Mouse (Mus musculus) induced T-regulatory cell, adult 2 months (primary cell): ENCODE measurements at regions not wholly inside any gene's neighbourhood (a gene's known extent, or its start where the extent isn't known, plus 50 kb on each side); places are given as distances from the start of the nearest gene placed in this dataset.

ENCODE experiments used
- DNase-seq: peaks from one replicate; pipeline ENCODE4 v3.0.0-alpha.2; 2012; ENCODE audit warnings: low read depth

GRCm38 (mm10) chr10:56453578-56454069 is 76.5 kb downstream of the Gja1 start:
- DNase-seq, result no peak

DNA sequence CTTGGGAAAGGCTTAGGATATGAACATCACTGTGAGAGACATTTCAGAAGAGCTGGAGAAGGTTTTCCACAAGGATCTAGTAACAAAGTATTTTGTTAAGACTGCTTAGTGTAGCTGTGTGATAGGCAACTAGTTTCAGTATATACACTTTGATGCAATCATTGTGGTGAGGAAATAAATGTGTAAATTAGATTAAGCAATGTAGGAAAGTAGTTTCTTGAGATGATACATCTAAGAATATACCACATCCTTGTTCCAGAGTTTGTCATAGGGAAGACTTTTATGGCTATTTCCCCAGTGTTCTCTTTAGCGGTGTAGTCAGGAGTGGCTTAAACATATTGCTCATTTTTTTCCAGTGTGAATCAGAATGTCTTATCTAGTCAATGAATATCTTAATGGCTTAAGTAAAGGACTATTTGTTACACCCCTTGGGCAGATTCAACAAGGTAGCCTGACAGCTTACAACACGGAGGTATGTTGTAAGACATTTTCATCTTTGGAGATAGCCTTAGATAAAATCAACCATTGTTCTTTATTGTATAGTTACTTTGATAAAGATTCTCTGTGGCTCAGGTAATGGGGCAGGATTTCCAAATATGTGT is 78.8 kb downstream of the Gja1 start:
- no peak for DNase-seq

- DNase-seq, result no peak
Measured at GRCm38 (mm10) chr10:56468537-56468936, 91.4 kb downstream of the Gja1 start.

DNA sequence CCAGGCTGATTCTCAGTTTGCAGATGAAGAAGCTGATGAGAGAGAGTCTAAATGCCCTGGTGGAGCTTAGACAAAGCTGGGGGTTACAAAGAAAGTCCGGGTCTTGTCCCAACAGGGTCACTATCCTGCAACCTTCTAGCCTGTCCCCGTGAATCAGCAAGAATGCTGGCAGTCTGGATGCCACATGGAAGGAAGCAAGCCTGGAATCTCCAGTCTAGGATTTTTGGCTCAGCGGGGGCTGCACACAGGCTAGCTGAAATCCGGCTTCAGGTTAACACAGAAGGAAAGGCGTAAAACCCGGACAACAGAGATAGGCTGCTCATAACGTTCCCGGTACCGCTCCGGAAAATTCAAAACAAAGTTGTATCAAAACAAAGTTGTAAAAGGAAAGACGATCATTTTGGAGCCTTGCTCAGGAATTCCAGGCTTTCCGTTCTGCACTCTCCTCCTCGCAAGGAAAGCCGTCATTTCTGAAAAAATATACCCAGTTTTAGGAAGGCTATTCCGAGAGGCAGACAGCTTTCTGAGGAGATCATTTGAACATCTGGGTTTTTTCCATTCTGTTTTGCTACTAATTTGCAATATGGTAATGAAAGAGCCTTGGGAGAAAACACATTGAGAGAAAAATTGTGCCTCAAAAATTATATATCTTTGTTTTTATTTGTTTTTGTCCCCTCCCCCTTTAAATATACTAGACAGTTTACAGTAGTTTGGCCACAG is 92.0 kb downstream of the Gja1 start:
- DNase-seq, result no peak

- DNase-seq, result no peak
Measured at GRCm38 (mm10) chr10:56469895-56470294, 92.8 kb downstream of the Gja1 start.

GRCm38 (mm10) chr10:56474951-56475350 is 97.8 kb downstream of the Gja1 start:
- no peak for DNase-seq

GRCm38 (mm10) chr10:56482156-56482716 is 105.1 kb downstream of the Gja1 start:
- no peak for DNase-seq

DNA sequence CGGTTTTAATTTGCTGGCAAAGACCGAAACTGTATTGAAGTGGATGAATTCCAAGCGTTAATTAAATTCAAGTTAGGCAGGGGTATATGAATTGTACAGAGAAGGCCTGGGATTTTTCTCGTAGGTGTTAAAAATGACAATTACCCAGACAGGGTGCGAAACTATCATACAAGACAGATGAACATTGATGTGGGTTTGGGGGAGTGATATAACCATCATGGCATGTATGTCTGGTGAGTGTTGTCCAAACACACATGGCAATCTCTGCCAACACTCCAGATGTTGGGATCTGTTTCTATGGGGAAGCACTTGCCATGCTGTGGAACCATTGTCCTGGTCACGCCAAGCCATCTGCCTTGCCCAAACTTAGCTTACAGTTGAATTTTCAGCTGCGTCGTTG is 107.8 kb downstream of the Gja1 start:
- DNase-seq, result peak; percentile 4

GRCm38 (mm10) chr10:56485746-56486145 is 108.6 kb downstream of the Gja1 start:
- no peak for DNase-seq

DNA sequence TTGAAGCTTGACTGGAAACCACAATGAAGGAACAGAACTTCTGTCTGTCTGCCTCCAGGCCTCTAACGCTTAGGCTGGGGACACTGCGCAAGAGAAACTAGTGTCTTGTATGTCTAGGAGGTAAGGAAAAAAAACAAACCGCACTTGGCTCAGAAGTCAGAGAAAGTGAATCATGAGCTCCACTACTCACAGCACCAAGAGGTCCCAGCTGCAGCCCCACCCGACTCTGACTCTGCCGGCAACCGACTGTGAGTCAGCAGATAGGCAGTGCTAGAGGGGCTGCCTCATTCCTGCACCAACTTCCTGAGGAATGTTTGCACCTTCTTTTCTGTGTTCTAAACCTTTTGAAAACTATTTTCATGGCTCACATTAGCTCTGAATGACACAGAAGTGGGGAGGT is 109.5 kb downstream of the Gja1 start:
- peak; percentile 1 for DNase-seq

DNA sequence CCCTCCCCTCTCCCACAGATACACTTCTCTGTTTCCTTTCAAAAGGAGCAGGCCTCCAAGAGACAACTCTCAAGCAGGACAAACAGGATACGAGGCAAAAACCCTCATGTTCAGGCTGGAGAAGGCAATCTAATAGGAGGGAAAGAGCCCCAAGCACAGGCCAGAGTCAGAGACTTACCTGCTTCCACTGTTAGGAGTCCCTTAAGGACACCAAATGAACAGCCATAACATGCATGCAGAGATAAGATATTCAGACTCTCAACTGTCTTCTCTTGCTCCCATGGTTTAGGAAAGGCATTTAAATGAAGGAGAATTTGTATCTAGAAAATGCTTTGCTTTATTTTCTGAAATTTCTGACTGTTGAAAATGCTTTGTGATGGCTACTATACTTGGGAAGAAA is 116.3 kb downstream of the Gja1 start:
- DNase-seq, result no peak

DNA sequence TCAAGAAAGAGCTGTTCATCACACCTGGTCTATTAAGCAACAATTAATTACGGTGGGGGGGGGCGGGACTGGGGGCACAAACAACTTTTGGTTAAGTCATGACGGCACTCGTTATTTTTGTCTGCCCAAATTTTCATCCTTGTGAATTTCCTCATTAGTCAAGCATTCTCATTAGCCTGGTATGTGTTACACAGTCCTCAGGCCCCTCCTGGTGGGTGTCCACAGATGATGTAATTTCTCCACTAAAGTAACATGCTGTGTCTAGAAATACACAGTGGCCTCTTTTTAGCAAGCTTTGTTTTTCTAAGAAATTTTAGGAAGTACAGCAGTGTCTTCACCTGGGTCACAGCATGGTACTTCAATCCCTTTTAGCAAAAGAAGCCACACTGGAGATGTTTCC is 118.2 kb downstream of the Gja1 start:
- DNase-seq, result no peak

DNA sequence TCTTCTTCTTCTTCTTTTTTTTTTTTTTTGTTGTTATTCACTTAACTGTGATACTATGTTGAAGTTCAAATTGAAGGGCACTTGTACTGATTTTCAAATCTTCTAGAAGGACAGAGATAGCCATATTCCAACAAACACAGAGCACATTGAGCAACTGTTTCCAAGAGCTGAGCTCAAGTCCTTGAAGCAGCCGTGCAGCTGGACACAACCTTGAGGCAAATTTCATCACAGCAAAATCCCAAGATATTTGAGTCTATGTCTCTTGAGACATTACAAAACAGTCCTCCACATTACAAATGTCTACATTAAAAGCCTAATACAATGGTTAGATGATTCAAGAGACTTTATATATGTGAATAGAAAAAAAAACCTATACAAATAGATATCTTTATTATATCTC is 141.9 kb downstream of the Gja1 start:
- DNase-seq, result no peak

DNA sequence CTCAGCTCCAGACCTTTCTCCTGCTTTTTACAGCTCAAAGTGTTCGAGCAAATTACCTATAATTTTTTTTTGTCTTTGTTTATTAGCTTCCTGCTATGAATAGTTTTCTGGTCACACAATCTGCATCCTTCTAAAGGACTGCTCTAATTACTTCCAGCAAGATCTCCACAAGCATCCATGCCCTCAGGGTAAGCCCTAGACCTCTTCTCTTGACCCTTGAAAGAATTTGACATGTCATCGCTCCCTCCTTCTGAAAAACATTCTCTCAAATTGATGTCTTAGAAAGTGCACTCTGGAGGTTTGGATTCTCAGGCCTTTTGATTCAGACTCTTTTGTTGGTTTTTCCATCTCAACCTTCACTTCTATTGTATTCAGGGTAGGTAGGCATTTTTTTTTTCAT is 148.7 kb downstream of the Gja1 start:
- no peak for DNase-seq

- DNase-seq, result no peak
Measured at GRCm38 (mm10) chr10:56537091-56537490, 160.0 kb downstream of the Gja1 start.

DNA sequence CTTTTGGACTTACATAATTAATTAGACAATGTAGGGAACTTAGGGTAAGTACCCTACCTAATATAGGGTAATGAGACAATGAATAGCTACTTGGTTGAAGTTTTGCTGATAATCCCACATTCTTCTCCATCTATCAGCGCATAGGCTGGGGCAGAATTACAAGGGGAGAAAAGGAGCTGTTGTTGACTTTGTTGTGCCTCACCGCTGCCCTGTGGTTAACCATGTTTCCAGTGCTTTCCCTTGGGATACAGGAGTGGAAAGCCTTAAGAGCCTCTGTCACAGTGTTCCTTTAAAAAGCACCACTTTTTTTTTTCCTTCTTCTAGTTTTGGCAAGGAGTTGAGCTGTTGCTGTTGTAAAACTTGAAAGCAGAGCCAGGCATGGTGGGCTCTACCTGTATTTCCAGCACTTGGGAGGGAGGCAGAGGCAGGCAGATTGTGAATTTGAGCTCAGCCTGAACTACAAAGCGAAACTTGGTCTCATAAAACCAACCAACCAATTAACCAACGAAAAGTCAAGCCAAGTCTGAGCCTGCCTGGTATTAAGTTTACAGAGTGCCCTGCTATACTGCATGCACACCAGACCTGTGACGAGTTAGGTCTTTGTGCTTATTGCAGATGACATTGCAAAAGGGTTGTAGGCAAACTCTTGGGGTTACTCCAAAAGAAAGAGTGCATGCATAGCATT is 162.8 kb downstream of the Gja1 start:
- DNase-seq, result no peak

DNA sequence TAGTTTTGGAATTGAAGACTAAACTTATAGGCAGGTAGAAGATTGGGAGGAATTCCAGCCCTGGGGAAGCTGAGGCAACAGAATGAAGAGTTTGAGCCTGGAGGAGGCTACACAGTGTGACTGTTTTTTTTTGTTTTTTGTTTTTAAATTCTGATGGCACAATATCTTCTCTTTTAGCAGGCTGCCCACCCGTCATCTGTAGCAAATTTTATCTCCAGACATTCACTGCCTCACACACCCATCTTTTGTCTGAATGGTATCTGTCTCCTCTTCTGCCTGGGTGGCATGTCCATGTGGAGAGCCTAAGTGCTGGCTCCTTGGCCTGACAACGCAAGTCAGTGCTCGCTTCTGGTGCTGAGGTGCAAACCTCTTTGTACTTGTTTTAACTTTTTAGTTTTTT is 165.0 kb downstream of the Gja1 start:
- no peak for DNase-seq

DNA sequence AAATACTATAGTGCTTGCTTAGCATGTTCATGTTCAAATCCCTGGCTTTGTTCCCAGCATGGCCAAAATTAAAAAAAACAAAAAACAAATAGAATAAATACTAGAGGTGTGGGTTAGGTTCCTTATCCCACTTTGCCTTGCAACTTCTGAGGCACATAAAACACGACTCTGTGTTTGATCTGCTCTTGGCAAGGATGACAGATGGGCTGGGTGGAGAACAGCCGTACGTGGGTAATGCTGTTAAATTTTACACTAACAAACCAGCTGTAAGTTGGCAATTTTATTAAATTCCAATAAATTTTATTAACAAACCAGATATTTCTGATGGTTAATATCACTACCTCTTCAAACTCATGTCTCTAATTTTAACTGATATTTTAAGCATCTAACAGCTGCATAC is 168.9 kb downstream of the Gja1 start:
- no peak for DNase-seq

DNA sequence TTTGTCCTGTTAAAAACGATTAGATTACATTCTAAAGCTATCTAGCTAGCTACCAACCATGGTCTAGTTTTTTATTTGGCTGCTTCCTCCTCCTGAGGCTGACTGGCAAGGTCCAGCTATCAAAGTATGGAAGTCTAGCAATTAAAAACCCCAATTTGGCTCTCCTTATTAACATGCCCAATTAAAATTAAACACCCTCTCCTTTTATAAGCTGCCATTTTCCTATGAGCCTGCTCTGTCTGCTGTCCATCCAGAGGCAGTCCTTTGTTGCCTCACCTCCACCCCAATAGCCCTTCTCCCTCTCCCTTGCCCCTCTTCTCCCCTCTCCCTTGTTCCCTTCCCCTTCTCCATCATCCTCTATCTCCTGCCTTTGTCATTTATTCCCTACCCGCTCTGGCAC is 169.7 kb downstream of the Gja1 start:
- DNase-seq, result no peak

DNA sequence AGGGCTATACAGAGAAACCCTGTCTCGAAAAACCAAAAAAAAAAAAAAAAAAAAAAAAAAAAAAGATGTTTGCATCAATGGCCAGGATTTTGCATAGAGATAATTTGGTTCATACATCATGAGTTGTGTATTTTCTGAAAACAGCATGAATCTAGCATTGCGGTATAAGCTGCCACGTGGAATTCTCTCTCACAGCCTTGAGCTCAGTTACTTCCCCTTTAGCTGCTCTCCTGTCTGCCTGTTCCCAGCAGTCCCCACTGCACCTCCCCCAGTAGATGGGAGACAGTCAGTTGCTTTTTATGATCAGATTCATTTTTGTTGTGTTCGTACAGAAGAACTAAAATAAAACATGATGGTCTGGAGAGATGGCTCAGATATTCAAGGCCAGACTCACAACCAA is 170.7 kb downstream of the Gja1 start:
- DNase-seq, result no peak

DNA sequence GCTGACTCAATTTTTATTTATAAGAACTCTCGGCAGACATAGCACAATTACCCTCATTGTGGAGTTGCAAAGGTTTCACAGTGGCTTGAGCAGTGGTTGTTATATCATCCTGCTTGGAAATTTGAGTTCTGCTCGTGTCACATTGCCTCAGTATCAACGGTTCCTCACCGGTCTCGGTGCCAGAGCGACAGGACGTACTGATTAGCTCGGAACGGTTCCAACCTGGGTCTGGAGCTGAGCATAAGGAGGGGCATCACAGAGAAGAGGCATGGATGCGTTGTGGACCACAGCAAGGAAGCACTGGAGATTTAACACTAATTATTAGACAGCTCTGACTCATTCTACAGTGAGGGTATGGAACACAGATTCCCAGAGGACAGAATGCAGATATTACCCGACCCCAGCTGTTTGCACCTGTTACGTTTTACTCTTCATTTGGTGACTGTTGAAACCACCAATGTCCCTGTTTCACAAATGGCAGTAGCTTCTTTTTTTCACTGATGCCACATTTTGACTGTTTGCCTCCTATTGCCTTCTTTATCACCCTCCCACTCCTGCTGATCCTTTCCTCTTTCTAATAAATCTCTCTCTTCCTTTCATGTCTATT is 189.8 kb downstream of the Gja1 start:
- no peak for DNase-seq

DNA sequence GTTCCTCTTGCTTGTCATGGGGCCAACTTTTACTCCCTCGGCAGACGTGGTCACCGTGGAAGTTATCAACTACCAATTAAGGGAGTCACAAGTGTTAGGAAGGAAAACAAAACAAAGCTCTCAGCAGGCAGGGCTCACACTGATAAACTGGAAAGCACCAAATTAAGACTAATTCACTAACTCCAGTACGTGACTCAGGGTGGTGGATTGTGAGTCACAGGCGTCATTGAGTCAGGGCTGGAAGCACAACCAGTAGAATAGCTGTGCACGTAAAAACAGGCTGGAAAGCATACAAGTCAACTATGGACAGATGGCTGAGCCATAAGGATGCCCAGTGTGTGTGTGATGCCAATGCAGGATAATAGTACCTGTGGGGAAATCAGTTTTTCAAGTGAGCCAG is 204.9 kb downstream of the Gja1 start:
- no peak for DNase-seq

- no peak for DNase-seq
Measured at GRCm38 (mm10) chr10:56587205-56587604, 210.1 kb downstream of the Gja1 start.
